Mouse (Mus musculus): Measurements from ENCODE around the gene Oog2. TPM values are rescaled to one million over a fixed set of nuclear protein-coding genes. Genes with fewer than 3 reads are reported as not detected.
"Not testable (repeated sequence)": the region's sequence is repeated elsewhere in the genome, so short reads cannot be mapped to it uniquely, and the experiment has no call there.

Gene Oog2
- total RNA-seq (2021) (not detected), polyA plus RNA-seq (2012; rRNA removed) (not detected in 2 replicates)
- long read RNA-seq, result 0 reads

DNA sequence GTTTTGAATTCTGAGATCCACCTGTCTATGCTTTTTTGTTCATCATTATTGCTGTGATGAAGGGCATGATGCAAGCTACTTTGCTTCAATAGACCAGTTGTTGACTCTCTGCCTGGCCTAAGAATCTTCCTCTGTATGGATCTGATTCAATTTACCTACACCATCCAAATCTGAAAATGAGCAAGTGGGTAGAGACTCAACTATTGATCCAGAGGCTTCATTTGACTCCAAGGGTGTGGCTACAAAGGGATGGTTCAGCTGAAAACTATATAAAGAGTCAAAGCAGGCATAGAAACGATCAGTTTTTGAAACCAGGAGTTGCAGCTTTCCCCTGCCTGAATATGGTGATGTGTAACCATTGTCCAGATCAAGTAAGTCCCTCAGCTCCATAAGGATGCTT, at the start of gene Oog2:
TSS of gene Oog2 (plus strand) at position 301 of the 400 bp plus-strand sequence.
- no peak for TF ChIP-seq POLR2A (IDR thresholded peaks at IDR 0.05; ENCODE audit: insufficient read depth, low read depth, low read length)
- TF ChIP-seq CTCF (IDR thresholded peaks at IDR 0.05), result no peak
- no peak for TF ChIP-seq EP300 (IDR thresholded peaks at IDR 0.05; ENCODE audit: insufficient read depth, low read depth, low read length)
- Histone ChIP-seq H3K79me2 (replicated peaks; ENCODE audit: control insufficient read depth, insufficient read depth, low read length) (no peaks in the 10 kb centered on the region), H3K27ac (no peak within 1 kb of the TSS), H3K36me3 (ENCODE audit: control insufficient read depth, insufficient read depth, low read length) (no peaks in the 10 kb centered on the region), H3K9ac (ENCODE audit: low read depth, low read length) (no peak within 1 kb of the TSS), H3K27me3 (ENCODE audit: control insufficient read depth, insufficient read depth, low read length) (no peaks in the 10 kb centered on the region), H3K4me3 (no peak within 1 kb of the TSS), H3K4me1 (ENCODE audit: control insufficient read depth, insufficient read depth, low read length) (no peaks in the 10 kb centered on the region)
- 11% methylated on average over 1 of the region's 1 CpGs for WGBS
- no peak for DNase-seq
- intact Hi-C loops (cut with DNase I), result loop anchor here (10.0 kb wide), 1 partner anchor 376 kb away; the partner anchor contains the start of gene Gm13084

- DNase-seq, result no peak
- no peaks in the 10 kb centered on the region for H3K79me2 ChIP-seq (replicated peaks; ENCODE audit: control insufficient read depth, insufficient read depth, low read length)
- no peak within 1 kb of the TSS for H3K4me3 ChIP-seq
- no peak within 1 kb of the TSS for H3K9ac ChIP-seq (ENCODE audit: low read depth, low read length)
- intact Hi-C loops (cut with DNase I), result no loop called here
- WGBS, result 54% methylated on average over 1 of the region's 1 CpGs
- H3K27me3 ChIP-seq (ENCODE audit: control insufficient read depth, insufficient read depth, low read length), result no peaks in the 10 kb centered on the region
- H3K36me3 ChIP-seq (ENCODE audit: control insufficient read depth, insufficient read depth, low read length), result no peaks in the 10 kb centered on the region
- no peaks in the 10 kb centered on the region for H3K4me1 ChIP-seq (ENCODE audit: control insufficient read depth, insufficient read depth, low read length)
- H3K27ac ChIP-seq, result no peak within 1 kb of the TSS
- no peak for TF ChIP-seq POLR2A (IDR thresholded peaks at IDR 0.05; ENCODE audit: insufficient read depth, low read depth, low read length)
These were observed 28.0 kb upstream of the Oog2 start, which contains the start of gene Oog3 for GRCm38 (mm10) chr4:144162563-144162962. Gene Oog3, minus strand, starts transcription at chr4:144162663.

DNA sequence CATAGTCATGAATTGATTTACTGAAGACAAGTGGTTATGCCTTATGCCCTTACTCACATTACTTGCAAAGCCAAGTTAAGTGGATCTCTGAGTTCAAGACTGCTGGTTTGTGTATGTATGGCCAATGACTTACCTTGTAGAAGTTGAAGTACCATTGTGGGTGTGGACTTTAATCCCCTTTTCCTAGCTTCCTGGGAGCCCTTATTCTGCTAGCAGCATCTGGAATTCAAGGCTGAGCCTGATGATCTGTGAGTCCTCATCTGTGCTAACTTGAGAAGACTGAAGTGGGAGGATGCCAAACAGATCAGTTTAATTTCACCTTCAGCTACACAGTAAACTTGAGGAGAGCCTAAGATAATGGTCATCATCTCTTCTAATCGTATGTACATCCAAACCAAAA, 22.7 kb downstream of the Oog2 start, which contains the start of gene C87977:
TSS of gene C87977 (minus strand) at position 101 of the 400 bp plus-strand sequence.
- H3K9ac ChIP-seq (ENCODE audit: low read depth, low read length); H3K27ac ChIP-seq; H3K79me2 ChIP-seq (replicated peaks; ENCODE audit: control insufficient read depth, insufficient read depth, low read length); intact Hi-C loops (cut with DNase I); H3K4me3 ChIP-seq; H3K27me3 ChIP-seq (ENCODE audit: control insufficient read depth, insufficient read depth, low read length); H3K36me3 ChIP-seq (ENCODE audit: control insufficient read depth, insufficient read depth, low read length); DNase-seq; H3K4me1 ChIP-seq (ENCODE audit: control insufficient read depth, insufficient read depth, low read length): not testable (repeated sequence)
- 68% methylated on average over 1 of the region's 1 CpGs for WGBS

Other genes starting within 250 kb of the Oog2 start
- not detected for gene Pramef25, start 239.7 kb upstream of the Oog2 start, total RNA-seq (2021)
- not detected in 2 replicates for gene Pramef25, start 239.7 kb upstream of the Oog2 start, polyA plus RNA-seq (2012; rRNA removed)
- not detected for gene Gm13101, start 223.8 kb upstream of the Oog2 start, total RNA-seq (2021)
- gene Gm13101, start 223.8 kb upstream of the Oog2 start, polyA plus RNA-seq (2012; rRNA removed), result not detected in 2 replicates
- not detected for gene Pramef17, start 196.3 kb upstream of the Oog2 start, total RNA-seq (2021)
- gene Pramef17, start 196.3 kb upstream of the Oog2 start, polyA plus RNA-seq (2012; rRNA removed), result not detected in 2 replicates
- not detected for gene Pramel4, start 131.6 kb upstream of the Oog2 start, total RNA-seq (2021)
- gene Pramel4, start 131.6 kb upstream of the Oog2 start, polyA plus RNA-seq (2012; rRNA removed), result not detected in 2 replicates
- gene Gm13102, start 84.2 kb upstream of the Oog2 start, total RNA-seq (2021), result not detected
- gene Gm13102, start 84.2 kb upstream of the Oog2 start, polyA plus RNA-seq (2012; rRNA removed), result not detected in 2 replicates
- not detected for gene Oog3, start 28.1 kb upstream of the Oog2 start, total RNA-seq (2021)
- gene Oog3, start 28.1 kb upstream of the Oog2 start, polyA plus RNA-seq (2012; rRNA removed), result not detected in 2 replicates
- gene C87977, start 22.6 kb downstream of the Oog2 start, total RNA-seq (2021), result not detected
- gene C87977, start 22.6 kb downstream of the Oog2 start, polyA plus RNA-seq (2012; rRNA removed), result not detected in 2 replicates
- gene Pramel5, start 89.8 kb downstream of the Oog2 start, total RNA-seq (2021), result not detected
- not detected in 2 replicates for gene Pramel5, start 89.8 kb downstream of the Oog2 start, polyA plus RNA-seq (2012; rRNA removed)
- not detected for gene Gm13128, start 139.5 kb downstream of the Oog2 start, total RNA-seq (2021)
- not detected in 2 replicates for gene Gm13128, start 139.5 kb downstream of the Oog2 start, polyA plus RNA-seq (2012; rRNA removed)
- not detected for gene Gm13119, start 167.2 kb downstream of the Oog2 start, total RNA-seq (2021)
- not detected in 2 replicates for gene Gm13119, start 167.2 kb downstream of the Oog2 start, polyA plus RNA-seq (2012; rRNA removed)
- gene Pramef20, start 187.2 kb downstream of the Oog2 start, total RNA-seq (2021), result not detected
- gene Pramef20, start 187.2 kb downstream of the Oog2 start, polyA plus RNA-seq (2012; rRNA removed), result not detected in 2 replicates
- gene Pramef12, start 217.7 kb downstream of the Oog2 start, total RNA-seq (2021), result not detected
- 0.08 TPM in 1 of 2 replicates, not detected in the other for gene Pramef12, start 217.7 kb downstream of the Oog2 start, polyA plus RNA-seq (2012; rRNA removed)
- not detected for gene 1700012P22Rik, start 248.1 kb downstream of the Oog2 start, total RNA-seq (2021)
- not detected in 2 replicates for gene 1700012P22Rik, start 248.1 kb downstream of the Oog2 start, polyA plus RNA-seq (2012; rRNA removed)